Mouse (Mus musculus) ES-Bruce4 (cell line): ENCODE data around the gene Aip. TPM values are rescaled to one million over a fixed set of nuclear protein-coding genes. Genes with fewer than 3 reads are reported as not detected.

Experiments
- H3K27ac ChIP-seq: 2 replicates; pipeline ENCODE4 v1.5.1; 2012; ENCODE audit warnings: low read length, inconsistent platforms; ENCODE audit not compliant: insufficient read depth
- H3K27me3 ChIP-seq: 2 replicates; pipeline ENCODE4 v1.6.1; 2012; ENCODE audit warnings: mild to moderate bottlenecking, low read length, inconsistent platforms; ENCODE audit not compliant: control insufficient read depth, poor library complexity, insufficient read depth, severe bottlenecking
- H3K36me3 ChIP-seq: 2 replicates; pipeline ENCODE4 v1.6.1; 2012; ENCODE audit warnings: inconsistent platforms, mild to moderate bottlenecking, low read length, moderate library complexity; ENCODE audit not compliant: control insufficient read depth, poor library complexity, insufficient read depth, severe bottlenecking
- H3K4me1 ChIP-seq: one replicate; pipeline ENCODE4 v1.8.1; 2011; ENCODE audit warnings: low read length; ENCODE audit not compliant: control insufficient read depth, insufficient read depth
- H3K4me3 ChIP-seq: 2 replicates; pipeline ENCODE4 v1.5.1; 2011; ENCODE audit warnings: low read depth, mild to moderate bottlenecking, low read length
- H3K9ac ChIP-seq: 2 replicates; pipeline ENCODE4 v1.6.1; 2012; ENCODE audit warnings: low read depth, mild to moderate bottlenecking, inconsistent platforms; ENCODE audit not compliant: poor library complexity, severe bottlenecking
- H3K9me3 ChIP-seq: replicated peaks from 2 replicates; pipeline ENCODE4 v1.6.1; 2012; ENCODE audit warnings: mild to moderate bottlenecking, low read length, inconsistent platforms; ENCODE audit not compliant: control insufficient read depth, poor library complexity, insufficient read depth, severe bottlenecking
- CTCF ChIP-seq: IDR thresholded peaks from one replicate; pipeline ENCODE4 v1.8.1; 2011; ENCODE audit warnings: low read depth, low read length
- EP300 ChIP-seq: IDR thresholded peaks from 2 replicates; pipeline ENCODE4 v1.6.1; 2011; ENCODE audit warnings: low read depth, low read length; ENCODE audit not compliant: insufficient read depth
- POLR2A ChIP-seq: IDR thresholded peaks from one replicate; pipeline ENCODE4 v1.8.1; 2011; ENCODE audit warnings: low read length; ENCODE audit not compliant: insufficient read depth
- polyA plus RNA-seq: library from polyadenylated mRNA; stranded (reverse); fragments of >200 nt; gene quantifications from 2 replicates; pipeline ENCODE4 v1.2.4, GENCODE M21; 2011; ENCODE audit warnings: low read depth; ENCODE audit not compliant: missing spikeins, insufficient read depth, insufficient read length

Aip gene
- polyA plus RNA-seq, 1 experiment = 43.8 TPM

DNA sequence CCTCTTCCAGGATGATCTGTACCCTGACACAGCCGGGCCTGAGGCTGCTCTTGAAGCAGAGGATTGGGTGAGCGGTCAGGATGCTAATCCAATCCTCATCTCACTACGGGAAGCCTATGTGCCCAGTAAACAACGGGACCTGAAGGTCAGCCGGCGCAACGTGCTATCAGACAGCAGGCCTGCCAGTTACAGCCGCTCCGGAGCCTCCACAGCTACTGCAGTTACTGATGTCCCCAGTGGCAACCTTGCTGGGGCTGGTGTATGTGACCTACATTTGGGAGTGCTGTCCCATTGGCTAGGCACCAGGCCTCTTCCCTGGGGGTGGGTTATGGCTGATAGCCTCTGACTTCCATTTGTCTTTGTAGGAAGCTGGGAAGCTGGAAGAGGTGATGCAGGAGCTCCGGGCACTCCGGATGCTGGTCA is 27.6 kb upstream of the Aip start, which contains the start of gene Ptprcap:
Gene Ptprcap, plus strand, starts transcription at position 373 of the 423 bp plus-strand sequence.
- Histone ChIP-seq H3K9ac (no peak within 1 kb of the TSS), H3K9me3 (no peaks in the 10 kb centered on the region), H3K4me1 (peaks cover 2% of the 10 kb centered on the region), H3K4me3 (no peak within 1 kb of the TSS), H3K36me3 (0 out of 2 replicates have a peak, but pooled peaks cover 2% of the 10 kb centered on the region), H3K27ac (no peak within 1 kb of the TSS), H3K27me3 (no peaks in the 10 kb centered on the region)
- no peak for TF ChIP-seq CTCF
- TF ChIP-seq POLR2A = no peak
- TF ChIP-seq EP300 = no peak

DNA sequence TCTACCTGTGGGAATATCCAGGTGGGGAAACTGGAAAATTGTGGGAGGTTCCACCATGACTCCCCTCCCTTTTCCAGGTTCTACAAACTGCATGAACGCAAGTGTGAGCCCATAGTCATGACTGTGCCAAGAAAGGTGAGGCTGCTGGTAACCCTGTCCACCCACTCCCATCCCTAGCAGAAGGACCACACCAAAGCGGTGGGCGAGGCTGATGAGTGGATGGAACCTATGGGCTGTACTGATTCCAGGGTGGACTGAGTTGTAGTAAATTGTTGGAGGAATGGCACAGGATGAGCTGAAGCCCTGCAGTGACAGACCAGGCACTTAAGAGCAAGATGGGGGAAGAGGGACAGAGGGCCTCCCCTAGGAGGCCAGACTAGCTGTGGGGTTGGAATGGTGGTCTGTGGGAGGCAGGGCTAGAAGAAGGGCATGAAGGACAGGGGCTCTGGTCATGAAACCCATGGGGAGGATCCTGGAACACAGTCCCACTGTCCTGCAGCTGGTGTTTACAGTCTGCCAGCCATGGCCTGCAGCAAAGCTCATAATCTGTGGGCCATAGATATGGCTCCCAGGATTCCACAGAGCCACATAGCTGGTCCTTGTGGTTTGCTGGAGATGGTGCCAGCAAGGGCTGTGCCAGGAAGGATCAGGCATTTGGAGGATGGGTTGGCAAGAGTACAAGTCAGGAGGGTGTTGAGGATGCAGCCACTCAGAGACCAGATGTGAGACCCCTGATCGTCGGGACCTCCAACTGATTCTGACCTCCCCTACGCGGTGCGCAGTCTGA is 27.0 kb upstream of the Aip start:
- H3K9ac ChIP-seq = no peak overlapping the region
- no peaks in the 10 kb centered on the region for H3K27me3 ChIP-seq
- H3K27ac ChIP-seq = no peak overlapping the region
- no peak overlapping the region for H3K4me3 ChIP-seq
- TF ChIP-seq CTCF (no peak), EP300 (no peak), POLR2A (no peak)
- H3K36me3 ChIP-seq = 0 out of 2 replicates have a peak, but pooled peaks cover 2% of the 10 kb centered on the region
- H3K4me1 ChIP-seq = peaks cover 2% of the 10 kb centered on the region
- no peaks in the 10 kb centered on the region for H3K9me3 ChIP-seq

DNA sequence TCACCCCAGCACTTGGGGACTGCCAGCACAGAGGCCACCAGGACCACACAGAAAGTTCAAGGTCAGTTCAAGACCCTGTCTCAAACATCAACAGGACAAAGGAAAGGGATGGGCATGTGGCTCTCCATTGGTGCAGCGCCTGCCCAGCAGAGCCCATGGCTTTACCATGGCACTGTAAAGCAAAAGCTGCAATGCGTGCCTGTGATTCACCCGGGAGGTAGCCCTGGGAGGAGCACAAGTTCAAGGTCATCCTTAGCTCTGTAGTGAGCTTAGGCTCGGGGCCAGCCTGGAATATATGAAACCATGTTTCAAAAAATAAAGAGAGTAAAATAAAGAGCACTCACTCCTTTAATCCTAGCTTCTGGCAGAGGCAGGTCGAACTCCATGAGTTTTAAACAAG is 26.2 kb upstream of the Aip start:
- H3K4me1 ChIP-seq = peaks cover 2% of the 10 kb centered on the region
- H3K27me3 ChIP-seq = no peaks in the 10 kb centered on the region
- TF ChIP-seq EP300 (no peak), CTCF (no peak), POLR2A (no peak)
- 0 out of 2 replicates have a peak, but pooled peaks cover 2% of the 10 kb centered on the region for H3K36me3 ChIP-seq
- no peak overlapping the region for H3K27ac ChIP-seq
- no peak overlapping the region for H3K4me3 ChIP-seq
- H3K9me3 ChIP-seq = no peaks in the 10 kb centered on the region
- no peak overlapping the region for H3K9ac ChIP-seq

DNA sequence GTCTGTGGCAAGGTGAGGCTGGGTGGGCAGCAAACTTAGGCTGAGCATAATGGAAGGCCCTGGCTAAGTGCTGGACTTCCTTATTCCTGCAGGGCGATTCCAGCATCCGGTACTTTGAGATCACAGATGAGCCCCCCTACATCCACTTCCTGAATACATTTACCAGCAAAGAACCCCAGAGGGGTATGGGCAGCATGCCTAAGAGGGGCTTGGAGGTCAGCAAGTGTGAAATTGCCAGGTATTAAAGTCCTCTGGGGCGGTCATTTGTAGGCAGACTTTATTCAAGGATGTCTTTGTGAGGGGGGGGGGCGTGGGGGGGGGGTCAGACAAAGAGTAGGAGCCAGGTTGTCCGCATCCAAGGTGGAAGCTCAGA is 25.8 kb upstream of the Aip start:
- H3K36me3 ChIP-seq = 0 out of 2 replicates have a peak, but pooled peaks cover 2% of the 10 kb centered on the region
- H3K4me1 ChIP-seq = peaks cover 2% of the 10 kb centered on the region
- TF ChIP-seq EP300 (no peak), POLR2A (no peak), CTCF (no peak)
- H3K9me3 ChIP-seq = no peaks in the 10 kb centered on the region
- H3K27me3 ChIP-seq = no peaks in the 10 kb centered on the region
- H3K9ac ChIP-seq = no peak overlapping the region
- H3K27ac ChIP-seq = no peak overlapping the region
- no peak overlapping the region for H3K4me3 ChIP-seq

DNA sequence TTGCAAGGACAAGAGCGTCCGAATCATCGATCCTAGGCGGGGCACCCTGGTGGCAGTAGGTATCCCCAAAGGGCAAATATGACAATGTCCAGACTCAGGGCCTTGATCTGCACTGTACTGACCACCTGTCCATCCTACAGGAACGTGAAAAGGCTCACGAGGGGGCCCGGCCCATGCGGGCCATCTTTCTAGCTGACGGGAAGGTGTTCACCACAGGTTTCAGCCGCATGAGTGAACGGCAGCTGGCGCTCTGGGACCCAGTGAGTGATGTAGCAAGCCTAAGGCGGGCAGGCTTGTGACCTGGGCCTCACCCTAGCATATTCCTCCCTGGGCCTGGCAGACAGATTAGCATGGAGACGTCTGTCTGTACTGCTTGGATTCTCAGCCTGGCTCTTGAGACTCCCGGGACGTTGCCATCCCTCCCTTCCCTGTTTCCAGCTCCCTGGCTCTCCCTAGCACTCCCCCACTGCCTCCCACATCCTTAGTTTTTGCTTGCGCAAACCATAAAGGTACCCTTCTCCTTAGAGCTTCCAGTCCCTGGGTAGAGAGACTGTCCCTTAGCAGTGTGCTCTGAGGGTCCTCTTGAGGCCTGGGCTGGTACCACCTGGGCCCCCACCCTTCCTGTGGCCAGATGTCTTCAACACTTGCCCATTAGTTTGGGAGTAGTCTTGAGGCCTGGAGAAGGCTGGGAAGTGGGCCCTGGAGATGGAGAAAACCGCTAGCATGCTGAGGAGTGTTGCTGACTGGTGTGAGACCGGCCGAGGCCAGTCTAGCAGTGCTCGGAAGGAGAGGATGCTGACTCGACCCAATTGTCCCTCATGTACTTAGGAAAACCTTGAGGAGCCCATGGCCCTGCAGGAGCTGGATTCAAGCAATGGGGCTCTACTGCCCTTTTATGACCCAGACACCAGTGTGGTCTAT is 25.2 kb upstream of the Aip start:
- Histone ChIP-seq H3K9ac (no peak overlapping the region), H3K9me3 (no peaks in the 10 kb centered on the region), H3K27ac (no peak overlapping the region), H3K36me3 (0 out of 2 replicates have a peak, but pooled peaks cover 2% of the 10 kb centered on the region), H3K27me3 (no peaks in the 10 kb centered on the region), H3K4me1 (peaks cover 2% of the 10 kb centered on the region), H3K4me3 (no peak overlapping the region)
- TF ChIP-seq EP300 = no peak
